Mouse (Mus musculus) bone marrow, adult 2 months (tissue): ENCODE measurements at regions not wholly inside any gene's neighbourhood (a gene's known extent, or its start where the extent isn't known, plus 50 kb on each side); places are given as distances from the start of the nearest gene placed in this dataset.

ENCODE experiments used
- H3K27ac ChIP-seq: fragments of 200-500 bp; 2 replicates; pipeline ENCODE4 v1.5.1; 2012; ENCODE audit warnings: low read depth, mild to moderate bottlenecking, control low read depth, inconsistent platforms, low read length; ENCODE audit not compliant: control insufficient read depth, poor library complexity, insufficient read depth
- H3K4me1 ChIP-seq: fragments of 200-500 bp; 2 replicates; pipeline ENCODE4 v1.6.1; 2011; ENCODE audit warnings: low read length; ENCODE audit not compliant: control insufficient read depth, insufficient read depth
- H3K4me3 ChIP-seq: fragments of 200-500 bp; replicated peaks from 2 replicates; pipeline ENCODE3; 2011; ENCODE audit warnings: mild to moderate bottlenecking, low read depth, low read length, control low read depth; ENCODE audit not compliant: control insufficient read depth
- CTCF ChIP-seq: fragments of 200-500 bp; IDR thresholded peaks from 2 replicates; pipeline ENCODE4 v1.5.1; 2011; ENCODE audit warnings: low read length, control low read depth; ENCODE audit not compliant: control insufficient read depth, insufficient read depth
- POLR2A ChIP-seq: fragments of 200-500 bp; IDR thresholded peaks from 2 replicates; pipeline ENCODE4 v1.6.1; 2011; ENCODE audit warnings: low read depth, mild to moderate bottlenecking, control low read depth, low read length, borderline replicate concordance; ENCODE audit not compliant: control insufficient read depth
- WGBS: fragments of 180-500 bp; shearing (Covaris S2); methylation state at CpG from one replicate; pipeline ENCODE4 v1.1.7; 2018; 5-methylcytosine and 5-hydroxymethylcytosine counted together

- WGBS: 64% methylated on average over 9 of the region's 9 CpGs
- no peak for TF ChIP-seq POLR2A
- TF ChIP-seq CTCF: no peak
- H3K4me3 ChIP-seq: no peak overlapping the region
- no peak overlapping the region for H3K27ac ChIP-seq
- H3K4me1 ChIP-seq: no peaks in the 10 kb centered on the region
These were observed 60.3 kb upstream of the Wnt4 start for GRCm38 (mm10) chr4:137216908-137217497.

DNA sequence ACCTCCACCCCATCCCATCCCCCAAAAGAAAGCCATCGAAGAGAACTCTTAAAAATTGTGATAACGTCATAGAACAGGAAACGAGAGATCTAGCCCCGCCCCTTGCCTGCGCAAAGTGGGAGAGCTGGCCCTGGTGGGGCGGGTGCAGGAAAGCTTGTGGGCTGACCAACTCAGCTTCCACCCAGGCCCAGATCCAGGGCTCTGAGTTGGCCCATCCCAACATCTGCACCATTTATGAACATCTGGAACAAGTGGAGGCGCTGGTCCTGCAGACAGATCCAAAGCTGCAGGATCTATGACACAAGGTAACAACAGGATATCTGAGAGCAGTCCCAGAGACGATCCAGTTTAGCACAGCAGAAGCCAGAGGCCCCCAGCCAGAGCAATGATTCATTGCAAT is 62.7 kb upstream of the Wnt4 start:
- H3K27ac ChIP-seq: no peak overlapping the region
- WGBS: 34% methylated on average over 8 of the region's 8 CpGs
- H3K4me3 ChIP-seq: no peak overlapping the region
- TF ChIP-seq CTCF: no peak
- no peaks in the 10 kb centered on the region for H3K4me1 ChIP-seq

GRCm38 (mm10) chr4:137212846-137213245 is 64.4 kb upstream of the Wnt4 start:
- TF ChIP-seq POLR2A: no peak
- no peak for TF ChIP-seq CTCF
- 44% methylated on average over 9 of the region's 9 CpGs for WGBS
- H3K4me3 ChIP-seq: no peak overlapping the region
- no peak overlapping the region for H3K27ac ChIP-seq
- no peaks in the 10 kb centered on the region for H3K4me1 ChIP-seq

GRCm38 (mm10) chr4:137212106-137212505 is 65.2 kb upstream of the Wnt4 start:
- TF ChIP-seq POLR2A (no peak), CTCF (no peak)
- WGBS: 72% methylated on average over 14 of the region's 14 CpGs
- H3K27ac ChIP-seq: no peak overlapping the region
- no peaks in the 10 kb centered on the region for H3K4me1 ChIP-seq
- no peak overlapping the region for H3K4me3 ChIP-seq

DNA sequence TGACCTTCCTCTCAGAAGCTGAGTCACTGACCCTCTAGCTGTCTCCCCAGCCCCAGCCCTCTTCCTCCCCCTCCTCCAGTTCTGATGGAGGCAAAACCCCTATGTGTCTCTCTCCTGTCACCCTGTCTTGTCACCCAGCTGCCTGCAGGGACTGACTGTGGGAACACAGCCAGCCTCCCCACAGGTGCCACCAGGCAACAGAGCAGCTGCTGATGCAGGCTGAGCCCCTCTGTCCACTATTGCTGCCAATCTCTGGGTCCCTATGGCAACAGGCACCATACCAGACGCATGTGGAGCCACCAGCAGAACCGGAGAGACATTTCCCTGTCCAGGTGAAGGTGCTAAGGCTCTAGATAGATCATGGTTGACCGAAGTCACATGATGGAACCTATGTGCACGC is 66.0 kb upstream of the Wnt4 start:
- Histone ChIP-seq H3K4me3 (no peak overlapping the region), H3K4me1 (no peaks in the 10 kb centered on the region), H3K27ac (no peak overlapping the region)
- no peak for TF ChIP-seq POLR2A
- no peak for TF ChIP-seq CTCF
- 65% methylated on average over 4 of the region's 4 CpGs for WGBS

GRCm38 (mm10) chr4:137210525-137210924 is 66.8 kb upstream of the Wnt4 start:
- 70% methylated on average over 4 of the region's 4 CpGs for WGBS
- Histone ChIP-seq H3K4me1 (no peaks in the 10 kb centered on the region), H3K27ac (no peak overlapping the region), H3K4me3 (no peak overlapping the region)
- TF ChIP-seq CTCF (no peak), POLR2A (no peak)

DNA sequence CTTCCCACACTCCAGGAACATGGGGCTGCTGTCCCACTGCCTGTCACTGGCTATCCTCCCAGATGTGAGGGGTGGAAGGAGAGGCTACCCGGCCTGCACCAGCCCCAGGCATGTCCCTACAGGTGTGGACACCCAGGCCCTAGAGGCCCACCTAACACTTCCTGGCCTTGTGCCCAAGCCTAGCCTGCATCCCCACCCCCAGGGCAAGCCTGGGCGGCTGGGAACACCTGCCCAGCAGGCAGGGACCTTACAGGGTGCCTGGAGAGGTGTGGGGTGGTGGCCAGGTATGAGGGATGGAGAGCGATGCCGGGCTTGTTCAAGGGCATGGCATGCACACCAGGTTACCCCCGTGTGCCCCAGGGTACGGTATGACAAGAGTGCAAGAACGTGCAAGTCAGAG is 76.3 kb upstream of the Wnt4 start:
- no peak overlapping the region for H3K4me3 ChIP-seq
- H3K27ac ChIP-seq: no peak overlapping the region
- no peak for TF ChIP-seq POLR2A
- WGBS: 72% methylated on average over 7 of the region's 7 CpGs
- H3K4me1 ChIP-seq: no peaks in the 10 kb centered on the region

DNA sequence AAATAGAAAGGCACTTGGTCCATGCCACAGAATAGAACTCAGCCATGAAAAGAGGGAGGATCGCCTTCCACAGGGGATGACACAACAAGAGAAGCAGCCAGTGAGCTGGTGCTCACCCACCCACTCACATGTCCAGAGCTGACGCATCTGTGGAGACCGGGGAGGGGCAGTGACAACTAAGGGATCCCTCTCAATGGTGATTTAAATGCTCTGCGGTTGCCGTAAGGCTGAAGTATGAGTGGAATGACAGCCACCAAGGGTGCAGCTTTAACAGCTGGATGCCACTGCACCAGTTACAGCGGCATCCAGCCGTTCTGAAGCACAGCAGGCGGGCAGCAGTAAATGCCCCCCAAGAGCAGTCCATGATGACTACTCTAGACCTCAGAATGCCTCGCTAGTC is 76.9 kb upstream of the Wnt4 start:
- H3K4me1 ChIP-seq: no peaks in the 10 kb centered on the region
- no peak overlapping the region for H3K4me3 ChIP-seq
- no peak overlapping the region for H3K27ac ChIP-seq
- WGBS: 80% methylated on average over 9 of the region's 9 CpGs
- no peak for TF ChIP-seq CTCF
- TF ChIP-seq POLR2A: no peak

DNA sequence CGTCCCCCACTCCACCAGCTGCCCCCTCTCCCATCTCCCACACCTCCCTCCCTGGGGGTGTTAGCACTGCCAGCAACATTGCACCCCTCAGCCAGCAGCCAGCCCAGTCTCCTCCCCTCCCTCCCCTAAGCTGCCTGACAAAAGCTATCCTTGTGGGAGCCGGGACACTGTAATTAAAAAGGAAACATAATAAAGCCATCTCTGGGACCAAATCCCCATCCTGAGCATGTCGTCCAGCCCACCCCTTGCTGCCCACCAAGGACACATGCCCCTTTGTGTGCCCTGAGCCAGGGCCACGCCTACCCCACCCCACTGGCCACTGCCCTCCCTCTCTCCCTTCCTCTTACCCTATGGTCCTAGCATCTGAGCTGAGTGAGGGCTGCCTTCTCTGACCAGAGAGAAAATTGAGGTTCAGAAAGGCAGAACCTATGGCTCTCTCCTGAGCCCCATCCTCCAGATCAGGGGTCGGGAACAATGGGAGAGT is 80.8 kb upstream of the Wnt4 start:
- Histone ChIP-seq H3K4me1 (no peaks in the 10 kb centered on the region), H3K4me3 (no peak overlapping the region), H3K27ac (no peak overlapping the region)
- 68% methylated on average over 5 of the region's 5 CpGs for WGBS
- TF ChIP-seq CTCF (no peak), POLR2A (no peak)

DNA sequence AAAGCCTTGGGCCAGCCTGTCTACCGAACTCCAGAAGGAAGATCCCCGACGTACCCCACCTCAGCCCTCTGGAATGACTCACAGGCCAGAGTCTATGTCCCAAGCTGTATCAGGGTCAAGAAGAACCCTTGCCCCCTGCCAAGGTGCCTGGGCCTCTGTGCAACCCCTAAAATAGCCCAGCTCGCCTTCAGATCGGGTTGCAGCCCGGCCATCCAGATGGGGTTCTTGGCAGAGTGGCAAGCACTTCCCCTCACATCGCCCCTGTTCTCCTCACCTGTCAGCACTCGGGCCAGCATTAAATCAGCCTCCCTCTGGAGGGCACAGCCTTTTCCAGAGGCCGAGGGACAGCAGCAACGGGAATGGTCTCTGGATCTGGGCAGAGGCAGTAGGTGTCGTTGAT is 83.2 kb upstream of the Wnt4 start:
- Histone ChIP-seq H3K4me3 (no peak overlapping the region), H3K27ac (no peak overlapping the region), H3K4me1 (no peaks in the 10 kb centered on the region)
- WGBS: 52% methylated on average over 11 of the region's 11 CpGs
- TF ChIP-seq CTCF: no peak
- no peak for TF ChIP-seq POLR2A
